Mouse (Mus musculus) cerebellum, adult 2 months (tissue): ENCODE data around the gene Pbx1. TPM values are rescaled to one million over a fixed set of nuclear protein-coding genes. Genes with fewer than 3 reads are reported as not detected.

Source experiments
- DNase-seq, 2 experiments: peaks; one replicate each; pipeline ENCODE4 v3.0.0; 2021
- H3K27ac ChIP-seq: fragments of 200-500 bp; 2 replicates; pipeline ENCODE4 v1.5.1; 2012; ENCODE audit warnings: low read length, control low read depth, inconsistent platforms; ENCODE audit not compliant: insufficient read depth
- H3K27me3 ChIP-seq: fragments of 200-500 bp; 2 replicates; pipeline ENCODE4 v1.6.1; 2012; ENCODE audit warnings: inconsistent platforms, mild to moderate bottlenecking, low read length, moderate library complexity; ENCODE audit not compliant: control insufficient read depth, insufficient read depth
- H3K4me1 ChIP-seq: fragments of 200-500 bp; 2 replicates; pipeline ENCODE4 v1.6.1; 2011; ENCODE audit warnings: low read length; ENCODE audit not compliant: control insufficient read depth, insufficient read depth
- H3K4me3 ChIP-seq: fragments of 200-500 bp; replicated peaks from 2 replicates; pipeline ENCODE3; 2011; ENCODE audit warnings: mild to moderate bottlenecking, low read depth, low read length, control low read depth; ENCODE audit not compliant: insufficient read depth
- CTCF ChIP-seq: fragments of 200-500 bp; IDR thresholded peaks from 2 replicates; pipeline ENCODE4 v1.5.1; 2011; ENCODE audit warnings: low read depth, mild to moderate bottlenecking, control low read depth, low read length, moderate library complexity, borderline replicate concordance; ENCODE audit not compliant: insufficient read depth
- POLR2A ChIP-seq: fragments of 200-500 bp; IDR thresholded peaks from 2 replicates; pipeline ENCODE4 v1.6.1; 2011; ENCODE audit warnings: low read length, control low read depth, borderline replicate concordance; ENCODE audit not compliant: insufficient read depth
- WGBS: fragments of 180-500 bp; shearing (Covaris S2); methylation state at CpG from one replicate; pipeline ENCODE4 v1.1.7; 2018; 5-methylcytosine and 5-hydroxymethylcytosine counted together
- polyA plus RNA-seq: library from polyadenylated mRNA; depleted of rRNA; stranded (reverse); fragments of >200 nt; gene quantifications from 2 replicates; pipeline ENCODE4 v1.2.3, GENCODE M21; 2012

Pbx1 gene
- polyA plus RNA-seq, 1 experiment, result 34.9 TPM

- Histone ChIP-seq H3K27me3 (no peaks in the 10 kb centered on the region), H3K27ac (no peak overlapping the region), H3K4me3 (no peak overlapping the region), H3K4me1 (peaks cover 9% of the 10 kb centered on the region)
- 52% methylated on average over 26 of the region's 26 CpGs for WGBS
- no peak for DNase-seq
- no peak for TF ChIP-seq CTCF
- TF ChIP-seq POLR2A, result no peak
These were observed 74.1 kb downstream of the Pbx1 start for GRCm38 (mm10) chr1:168357680-168358611.

GRCm38 (mm10) chr1:168356970-168357441 is 75.1 kb downstream of the Pbx1 start:
- Histone ChIP-seq H3K27ac (no peak overlapping the region), H3K4me3 (no peak overlapping the region), H3K4me1 (peaks cover 9% of the 10 kb centered on the region), H3K27me3 (no peaks in the 10 kb centered on the region)
- WGBS, result 48% methylated on average over 14 of the region's 14 CpGs
- no peak for TF ChIP-seq POLR2A
- no peak for TF ChIP-seq CTCF
- DNase-seq, result no peak

- DNase-seq, result no peak
- Histone ChIP-seq H3K27ac (no peak overlapping the region), H3K27me3 (no peaks in the 10 kb centered on the region), H3K4me3 (no peak overlapping the region), H3K4me1 (peaks cover 9% of the 10 kb centered on the region)
- TF ChIP-seq POLR2A, result no peak
- TF ChIP-seq CTCF, result no peak
- 86% methylated on average over 10 of the region's 10 CpGs for WGBS
These were observed 76.0 kb downstream of the Pbx1 start for GRCm38 (mm10) chr1:168355985-168356556.

- no peak overlapping the region for H3K4me3 ChIP-seq
- no peaks in the 10 kb centered on the region for H3K27me3 ChIP-seq
- H3K4me1 ChIP-seq, result peaks cover 9% of the 10 kb centered on the region
- no peak overlapping the region for H3K27ac ChIP-seq
- TF ChIP-seq POLR2A (no peak), CTCF (no peak)
- no peak for DNase-seq
- WGBS, result 15% methylated on average over 4 of the region's 4 CpGs
These were observed 77.1 kb downstream of the Pbx1 start for GRCm38 (mm10) chr1:168354934-168355333.

- H3K27me3 ChIP-seq, result no peaks in the 10 kb centered on the region
- 74% methylated on average over 8 of the region's 8 CpGs for WGBS
- no peaks in the 10 kb centered on the region; the same call in 1 of the 2 replicates for H3K4me1 ChIP-seq
- TF ChIP-seq POLR2A (no peak), CTCF (no peak)
- H3K27ac ChIP-seq, result no peak overlapping the region
- no peak for DNase-seq
- H3K4me3 ChIP-seq, result no peak overlapping the region
These were observed 83.9 kb downstream of the Pbx1 start for GRCm38 (mm10) chr1:168348036-168348784.

- 79% methylated on average over 8 of the region's 8 CpGs for WGBS
- DNase-seq, result no peak
- H3K27me3 ChIP-seq, result no peaks in the 10 kb centered on the region
- peaks cover 3% of the 10 kb centered on the region; the same call in 1 of the 2 replicates for H3K4me1 ChIP-seq
- no peak overlapping the region for H3K4me3 ChIP-seq
- no peak overlapping the region for H3K27ac ChIP-seq
- TF ChIP-seq POLR2A (no peak), CTCF (no peak)
These were observed 87.2 kb downstream of the Pbx1 start for GRCm38 (mm10) chr1:168344918-168345317.

- Histone ChIP-seq H3K4me1 (peaks cover 3% of the 10 kb centered on the region; the same call in 1 of the 2 replicates), H3K27ac (no peak overlapping the region)
- WGBS, result 89% methylated on average over 5 of the region's 5 CpGs
These were observed 87.8 kb downstream of the Pbx1 start for GRCm38 (mm10) chr1:168344262-168344661.

More at GRCm38 (mm10) chr1:168344262-168344661, 87.8 kb downstream of the Pbx1 start:
- no peak for TF ChIP-seq CTCF
- TF ChIP-seq POLR2A, result no peak
- no peaks in the 10 kb centered on the region for H3K27me3 ChIP-seq
- DNase-seq, result no peak
- H3K4me3 ChIP-seq, result no peak overlapping the region
